Mouse (Mus musculus) urinary bladder, adult 2 months (tissue): ENCODE measurements around the gene 6430571L13Rik. TPM values are rescaled to one million over a fixed set of nuclear protein-coding genes. Genes with fewer than 3 reads are reported as not detected.

Source experiments
- DNase-seq: peaks from one replicate; pipeline ENCODE4 v3.0.0; 2022; ENCODE audit warnings: low spot score
- polyA plus RNA-seq: library from polyadenylated mRNA; depleted of rRNA; stranded (reverse); fragments of >200 nt; gene quantifications from 2 replicates; pipeline ENCODE4 v1.2.3, GENCODE M21; 2012; rRNA removed

Gene 6430571L13Rik
- polyA plus RNA-seq, 1 experiment, result 1.9 TPM

GRCm38 (mm10) chr9:107386722-107387121 is 46.3 kb downstream of the 6430571L13Rik start:
- no peak for DNase-seq

GRCm38 (mm10) chr9:107387708-107388107 is 47.3 kb downstream of the 6430571L13Rik start:
- DNase-seq, result no peak

- DNase-seq, result no peak
Measured at GRCm38 (mm10) chr9:107388263-107388662, 47.9 kb downstream of the 6430571L13Rik start.

- DNase-seq, result no peak
Measured at GRCm38 (mm10) chr9:107396397-107396796, 56.0 kb downstream of the 6430571L13Rik start.

- no peak for DNase-seq
Measured at GRCm38 (mm10) chr9:107398968-107399367, 58.6 kb downstream of the 6430571L13Rik start.

- peak; percentile 37 for DNase-seq
Measured at GRCm38 (mm10) chr9:107399491-107399971, 59.1 kb downstream of the 6430571L13Rik start, which contains the start of gene Cacna2d2. TSS of gene Cacna2d2 (plus strand) at chr9:107399612.

- DNase-seq, result no peak
Measured at GRCm38 (mm10) chr9:107400060-107400511, 59.7 kb downstream of the 6430571L13Rik start.

- DNase-seq, result no peak
Measured at GRCm38 (mm10) chr9:107400666-107401285, 60.4 kb downstream of the 6430571L13Rik start.

Other genes starting within 250 kb of the 6430571L13Rik start
- 10.5 and 17.1 TPM in 2 replicates for gene Dock3, start 108.7 kb upstream of the 6430571L13Rik start, polyA plus RNA-seq
- 50.7 and 54.4 TPM in 2 replicates for gene Mapkapk3, start 50.7 kb upstream of the 6430571L13Rik start, polyA plus RNA-seq
- gene Cish, start 44.6 kb upstream of the 6430571L13Rik start, polyA plus RNA-seq, result 11.7 and 14.7 TPM in 2 replicates
- 19.7 and 20.0 TPM in 2 replicates for gene Hemk1, start 2.3 kb upstream of the 6430571L13Rik start, polyA plus RNA-seq
- 0.46 and 0.84 TPM in 2 replicates for gene Cacna2d2, start 59.0 kb downstream of the 6430571L13Rik start, polyA plus RNA-seq
- 33.6 and 34.0 TPM in 2 replicates for gene Tmem115, start 193.3 kb downstream of the 6430571L13Rik start, polyA plus RNA-seq
- gene Cyb561d2, start 201.6 kb downstream of the 6430571L13Rik start, polyA plus RNA-seq, result 15.2 and 19.4 TPM in 2 replicates
- gene Nprl2, start 201.6 kb downstream of the 6430571L13Rik start, polyA plus RNA-seq, result 26.6 and 35.2 TPM in 2 replicates
- gene Zmynd10, start 206.7 kb downstream of the 6430571L13Rik start, polyA plus RNA-seq, result 0.56 and 0.78 TPM in 2 replicates
- 41.5 and 58.9 TPM in 2 replicates for gene Rassf1, start 211.0 kb downstream of the 6430571L13Rik start, polyA plus RNA-seq
- 43.9 and 50.6 TPM in 2 replicates for gene Tusc2, start 222.7 kb downstream of the 6430571L13Rik start, polyA plus RNA-seq
- gene Hyal2, start 227.3 kb downstream of the 6430571L13Rik start, polyA plus RNA-seq, result 24.0 and 35.6 TPM in 2 replicates
- 16.8 and 24.9 TPM in 2 replicates for gene Hyal1, start 236.3 kb downstream of the 6430571L13Rik start, polyA plus RNA-seq
- gene Naa80, start 238.3 kb downstream of the 6430571L13Rik start, polyA plus RNA-seq, result 24.6 and 37.3 TPM in 2 replicates
- gene Hyal3, start 240.2 kb downstream of the 6430571L13Rik start, polyA plus RNA-seq, result 0.50 and 0.52 TPM in 2 replicates
- gene Ifrd2, start 247.0 kb downstream of the 6430571L13Rik start, polyA plus RNA-seq, result 31.3 and 36.0 TPM in 2 replicates